Mouse (Mus musculus) stomach, postnatal 0 days (tissue): Measurements from ENCODE around the gene Fam219b. TPM values are rescaled to one million over a fixed set of nuclear protein-coding genes. Genes with fewer than 3 reads are reported as not detected.

Source experiments
- ATAC-seq: fragments of 200-750 bp; cut with Nextera tagmentation; 2 replicates; pipeline ENCODE4 v1.8.0; 2017; ENCODE audit not compliant: low FRiP score, low TSS enrichment
- DNase-seq: peaks from one replicate; pipeline ENCODE4 v3.0.0-alpha.2; 2016; ENCODE audit warnings: low spot score
- H3K27ac ChIP-seq: fragments of 300-500 bp; sonication (generic); replicated peaks from 2 replicates; pipeline ENCODE4 v1.5.1; 2014; ENCODE audit warnings: mild to moderate bottlenecking, control low read depth
- H3K27me3 ChIP-seq: fragments of 300-500 bp; sonication (generic); 2 replicates; pipeline ENCODE4 v1.6.1; 2014; ENCODE audit warnings: low read length; ENCODE audit not compliant: control insufficient read depth, insufficient read depth
- H3K36me3 ChIP-seq: fragments of 300-500 bp; sonication (generic); 2 replicates; pipeline ENCODE4 v1.6.1; 2014; ENCODE audit warnings: low read length, mixed read lengths; ENCODE audit not compliant: control insufficient read depth, insufficient read depth
- H3K4me1 ChIP-seq: fragments of 300-500 bp; sonication (generic); replicated peaks from 2 replicates; pipeline ENCODE4 v1.6.1; 2014; ENCODE audit warnings: antibody characterized with exemption; ENCODE audit not compliant: control insufficient read depth, insufficient read depth
- H3K4me2 ChIP-seq: fragments of 300-500 bp; sonication (generic); replicated peaks from 2 replicates; pipeline ENCODE4 v1.6.1; 2014; ENCODE audit warnings: low read depth, mild to moderate bottlenecking, control low read depth, moderate library complexity
- H3K4me3 ChIP-seq: fragments of 300-500 bp; sonication (generic); 2 replicates; pipeline ENCODE4 v1.5.1; 2014; ENCODE audit warnings: low read depth, low read length, control low read depth
- H3K9ac ChIP-seq: fragments of 300-500 bp; sonication (generic); 2 replicates; pipeline ENCODE4 v1.6.1; 2014; ENCODE audit warnings: mild to moderate bottlenecking, low read length, control low read depth, mixed read lengths
- H3K9me3 ChIP-seq: fragments of 300-500 bp; sonication (generic); 2 replicates; pipeline ENCODE4 v1.6.1; 2016; ENCODE audit warnings: low read length; ENCODE audit not compliant: control insufficient read depth
- CTCF ChIP-seq: IDR thresholded peaks from 2 replicates; pipeline ENCODE4 v1.5.1; 2016; ENCODE audit warnings: antibody characterized with exemption, low read depth, mild to moderate bottlenecking, moderate library complexity
- EP300 ChIP-seq: optimal IDR thresholded peaks from 2 replicates; pipeline ENCODE3; 2016; ENCODE audit warnings: antibody characterized with exemption
- WGBS: fragments of 180-500 bp; shearing (Covaris S2); extraction: QIAGEN DNeasy Blood & Tissue Kit; methylation state at CpG from one replicate; pipeline ENCODE4 v1.1.7; 2014; 5-methylcytosine and 5-hydroxymethylcytosine counted together
- polyA plus RNA-seq: library from polyadenylated mRNA; unstranded; fragments of >200 nt; fragmentation: Nextera tagmentation; extraction: Ambion mirVana; gene quantifications from 2 replicates; pipeline ENCODE4 v1.2.1, GENCODE M21; 2015

Gene Fam219b
- polyA plus RNA-seq, 1 experiment from 2014 or later, result 12.4 TPM

- Histone ChIP-seq H3K27me3 (no peaks in the 10 kb centered on the region), H3K4me3 (peak overlapping the region; percentile 93), H3K4me1 (0 out of 2 replicates have a peak, but pooled peaks cover 2% of the 10 kb centered on the region), H3K9ac (peak overlapping the region; percentile 96), H3K27ac (peak overlapping the region; percentile 97), H3K4me2 (peak overlapping the region; percentile 87), H3K9me3 (no peaks in the 10 kb centered on the region), H3K36me3 (no peaks in the 10 kb centered on the region)
- ATAC-seq (no peak), DNase-seq (no peak)
- 11% methylated on average over 7 of the region's 7 CpGs for WGBS
- TF ChIP-seq EP300 (no peak), CTCF (no peak)
Observed at GRCm38 (mm10) chr9:57522114-57522860, 15.0 kb upstream of the Fam219b start.

GRCm38 (mm10) chr9:57522861-57523246, 14.5 kb upstream of the Fam219b start:
- Histone ChIP-seq H3K9ac (no peak overlapping the region), H3K4me1 (0 out of 2 replicates have a peak, but pooled peaks cover 2% of the 10 kb centered on the region), H3K27me3 (no peaks in the 10 kb centered on the region), H3K36me3 (no peaks in the 10 kb centered on the region), H3K9me3 (no peaks in the 10 kb centered on the region), H3K4me3 (no peak overlapping the region), H3K27ac (no peak overlapping the region), H3K4me2 (no peak overlapping the region)
- WGBS, result 52% methylated on average over 4 of the region's 4 CpGs
- no peak for ATAC-seq
- no peak for DNase-seq
- TF ChIP-seq EP300, result no peak
- no peak for TF ChIP-seq CTCF

GRCm38 (mm10) chr9:57523754-57524153, 13.6 kb upstream of the Fam219b start:
- H3K4me1 ChIP-seq, result 0 out of 2 replicates have a peak, but pooled peaks cover 2% of the 10 kb centered on the region
- H3K4me3 ChIP-seq, result no peak overlapping the region
- no peak overlapping the region for H3K27ac ChIP-seq
- no peaks in the 10 kb centered on the region for H3K27me3 ChIP-seq
- no peak for DNase-seq
- H3K9me3 ChIP-seq, result no peaks in the 10 kb centered on the region
- H3K36me3 ChIP-seq, result no peaks in the 10 kb centered on the region
- no peak for ATAC-seq
- peak; percentile 78 for TF ChIP-seq CTCF
- no peak for TF ChIP-seq EP300
- H3K4me2 ChIP-seq, result no peak overlapping the region
- 76% methylated on average over 1 of the region's 1 CpGs for WGBS
- no peak overlapping the region for H3K9ac ChIP-seq

DNA sequence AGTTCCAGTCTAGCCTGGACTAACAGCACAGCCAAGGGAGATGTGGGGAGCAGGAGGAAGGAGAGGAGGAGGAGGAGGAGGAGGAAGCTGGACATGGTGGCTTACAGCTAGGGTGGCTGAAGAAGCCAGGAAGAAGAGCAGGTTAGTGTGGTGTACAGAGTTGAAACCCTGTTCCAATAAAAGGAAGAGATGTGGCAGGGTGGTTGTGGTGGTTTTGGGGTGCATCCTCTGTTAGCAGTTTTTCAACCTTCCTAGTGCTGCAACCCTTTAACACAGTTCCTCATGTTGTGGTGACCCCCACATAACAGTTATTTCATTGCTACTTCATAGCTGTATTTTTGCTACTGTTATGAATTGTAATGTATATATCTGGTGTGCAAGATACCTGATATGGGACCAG, 12.9 kb upstream of the Fam219b start:
- Histone ChIP-seq H3K9ac (no peak overlapping the region), H3K4me1 (0 out of 2 replicates have a peak, but pooled peaks cover 2% of the 10 kb centered on the region), H3K36me3 (no peaks in the 10 kb centered on the region), H3K9me3 (no peaks in the 10 kb centered on the region), H3K27me3 (no peaks in the 10 kb centered on the region), H3K4me3 (no peak overlapping the region), H3K4me2 (no peak overlapping the region), H3K27ac (no peak overlapping the region)
- ATAC-seq (no peak), DNase-seq (no peak)
- TF ChIP-seq CTCF (no peak), EP300 (no peak)

GRCm38 (mm10) chr9:57525516-57525915, 11.8 kb upstream of the Fam219b start:
- Histone ChIP-seq H3K27me3 (no peaks in the 10 kb centered on the region), H3K36me3 (no peaks in the 10 kb centered on the region), H3K9me3 (no peaks in the 10 kb centered on the region), H3K4me3 (no peak overlapping the region), H3K27ac (no peak overlapping the region), H3K4me1 (0 out of 2 replicates have a peak, but pooled peaks cover 2% of the 10 kb centered on the region), H3K4me2 (no peak overlapping the region), H3K9ac (no peak overlapping the region)
- no peak for DNase-seq
- TF ChIP-seq EP300 (no peak), CTCF (no peak)
- WGBS, result 62% methylated on average over 2 of the region's 2 CpGs
- ATAC-seq, result no peak

DNA sequence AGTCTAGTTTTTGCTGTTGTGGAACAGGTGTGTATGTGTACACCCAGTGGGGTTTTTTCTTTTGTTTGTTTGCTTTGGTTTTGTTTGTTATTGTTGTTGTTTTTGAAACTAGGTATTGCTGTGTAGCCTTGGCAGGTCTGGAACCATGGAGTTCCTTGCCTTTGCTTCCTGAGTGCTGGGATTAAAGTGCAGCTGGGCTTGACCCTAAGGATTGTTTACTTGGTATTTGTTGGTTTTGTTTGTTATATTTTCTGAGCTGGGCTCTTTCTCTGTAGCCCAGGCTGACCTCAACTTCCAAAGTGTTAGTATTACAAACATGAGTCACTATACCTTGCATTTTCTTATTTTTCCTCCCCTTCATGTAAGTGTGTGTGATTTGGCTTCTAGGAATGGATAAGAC, 10.9 kb upstream of the Fam219b start:
- H3K27me3 ChIP-seq, result no peaks in the 10 kb centered on the region
- 0 out of 2 replicates have a peak, but pooled peaks cover 2% of the 10 kb centered on the region for H3K4me1 ChIP-seq
- no peak overlapping the region for H3K4me2 ChIP-seq
- H3K9me3 ChIP-seq, result no peaks in the 10 kb centered on the region
- H3K27ac ChIP-seq, result 0 out of 2 replicates have a peak overlapping the region, but pooled peaks have one; percentile 9
- 0 out of 2 replicates have a peak, but pooled peaks cover 3% of the 10 kb centered on the region for H3K36me3 ChIP-seq
- H3K9ac ChIP-seq, result no peak overlapping the region
- no peak for DNase-seq
- no peak overlapping the region for H3K4me3 ChIP-seq
- no peak for ATAC-seq
- TF ChIP-seq EP300 (no peak), CTCF (no peak)
